Mouse (Mus musculus): ENCODE measurements at regions not wholly inside any gene's neighbourhood (a gene's known extent, or its start where the extent isn't known, plus 50 kb on each side); places are given as distances from the start of the nearest gene placed in this dataset.

- TF ChIP-seq FOSL1 (IDR thresholded peaks at IDR 0.05; ENCODE audit: insufficient read depth, low read length, poor library complexity, severe bottlenecking) = no peak
- no peak for TF ChIP-seq CTCF (IDR thresholded peaks at IDR 0.05; ENCODE audit: control insufficient read depth, insufficient read depth, insufficient read length)
- no peak for TF ChIP-seq CEBPB (IDR thresholded peaks at IDR 0.05; ENCODE audit: low read depth)
- TF ChIP-seq MYOD1 (IDR thresholded peaks at IDR 0.05; ENCODE audit: control insufficient read depth, insufficient read length, low read depth) = no peak
- TF ChIP-seq MAX (IDR thresholded peaks at IDR 0.05) = no peak
- TF ChIP-seq USF1 (IDR thresholded peaks at IDR 0.05; ENCODE audit: low read depth) = no peak
Measured at GRCm38 (mm10) chr1:77820101-77820500, 305.2 kb upstream of the Epha4 start.

Data from C2C12 (cell line).